Mouse (Mus musculus): Measurements from ENCODE around the gene Shd.

The Shd gene

GRCm38 (mm10) chr17:55958918-55959728 lies 11.1 kb upstream of the Shd start, which contains the start of gene Yju2:
Yju2 (plus strand) TSS chr17:55959099.
- peak; percentile 96 for DNase-seq (ENCODE audit: low spot score in 2 of 2)

- no peak for DNase-seq (ENCODE audit: low spot score in 2 of 2)
Measured at GRCm38 (mm10) chr17:55959946-55960740, 10.1 kb upstream of the Shd start.

- no peak for DNase-seq (ENCODE audit: low spot score in 2 of 2)
Measured at GRCm38 (mm10) chr17:55960791-55961190, 9.5 kb upstream of the Shd start.

- DNase-seq (ENCODE audit: low spot score in 2 of 2): no peak
Measured at GRCm38 (mm10) chr17:55961631-55962030, 8.6 kb upstream of the Shd start.

GRCm38 (mm10) chr17:55963171-55963570 lies 7.1 kb upstream of the Shd start:
- no peak for DNase-seq (ENCODE audit: low spot score in 2 of 2)

GRCm38 (mm10) chr17:55964496-55964895 lies 5.8 kb upstream of the Shd start:
- DNase-seq (ENCODE audit: low spot score in 2 of 2): no peak

GRCm38 (mm10) chr17:55964996-55965395 lies 5.3 kb upstream of the Shd start:
- DNase-seq (ENCODE audit: low spot score in 2 of 2): no peak

GRCm38 (mm10) chr17:55967186-55967585 lies 3.1 kb upstream of the Shd start:
- DNase-seq (ENCODE audit: low spot score in 2 of 2): no peak

- DNase-seq (ENCODE audit: low spot score in 2 of 2): peak in 1 of 2 experiments; percentile 51
Measured at GRCm38 (mm10) chr17:55968210-55968609, 2.1 kb upstream of the Shd start.

- DNase-seq (ENCODE audit: low spot score in 2 of 2): no peak
Measured at GRCm38 (mm10) chr17:55969560-55969959, 707 bp upstream of the Shd start.

GRCm38 (mm10) chr17:55971453-55971852 lies 1.2 kb downstream of the Shd start:
- no peak for DNase-seq (ENCODE audit: low spot score in 2 of 2)

- DNase-seq (ENCODE audit: low spot score in 2 of 2): peak; percentile 39 to 62
Measured at GRCm38 (mm10) chr17:55976255-55976862, 6.1 kb downstream of the Shd start.

GRCm38 (mm10) chr17:55977301-55977700 lies 7.0 kb downstream of the Shd start:
- DNase-seq (ENCODE audit: low spot score in 2 of 2): no peak

GRCm38 (mm10) chr17:55986030-55986961 lies 16.0 kb downstream of the Shd start, which contains the start of gene Fsd1:
Fsd1 (plus strand) TSS chr17:55986509.
- no peak for DNase-seq (ENCODE audit: low spot score in 2 of 2)

GRCm38 (mm10) chr17:55990278-55990898 lies 20.1 kb downstream of the Shd start:
- DNase-seq (ENCODE audit: low spot score in 2 of 2): no peak

- DNase-seq (ENCODE audit: low spot score in 2 of 2): no peak
Measured at GRCm38 (mm10) chr17:55996007-55996406, 25.7 kb downstream of the Shd start.

- DNase-seq (ENCODE audit: low spot score in 2 of 2): no peak
Measured at GRCm38 (mm10) chr17:55999794-56000499, 29.7 kb downstream of the Shd start.

GRCm38 (mm10) chr17:56003000-56003399 lies 32.7 kb downstream of the Shd start:
- DNase-seq (ENCODE audit: low spot score in 2 of 2): no peak

GRCm38 (mm10) chr17:56005415-56006061 lies 35.3 kb downstream of the Shd start, which contains the start of the genes Stap2 and Mpnd:
Stap2 (minus strand) TSS chr17:56005584.
Mpnd (plus strand) TSS chr17:56005711.
- DNase-seq (ENCODE audit: low spot score in 2 of 2): peak; percentile 78 to 84

All from heart, adult 9 months (tissue).